In genomic region chr5:45903246-45903645, GRCm38 (mm10) we compare ENCODE assay signal across 26 mouse cellular contexts. TPM values are rescaled to one million over a fixed set of nuclear protein-coding genes. Genes with fewer than 3 reads are reported as not detected.
DNase-seq lines count a peak whose midpoint lies in the region; ATAC-seq and TF ChIP-seq lines count a peak whose summit lies in the region.
"Had no signal": no experiment of that assay in that cellular context is flagged by ENCODE, and none has a peak within 500 bp of the region (broad histone marks: within the 10 kb centered on the region; RNA-seq: fewer than 3 reads in every experiment).

No protein-coding gene starts in this region.

- H3K27me3 ChIP-seq in forebrain, embryonic 16.5 days (replicated peaks; ENCODE audit: control insufficient read depth, insufficient read depth, low read length) = no peaks in the 10 kb centered on the region
- H3K27me3 ChIP-seq in forebrain, embryonic 14.5 days (replicated peaks; ENCODE audit: control insufficient read depth, insufficient read depth, low read length) = no peaks in the 10 kb centered on the region
- no peaks in the 10 kb centered on the region for H3K27me3 ChIP-seq in liver, adult 2 months (ENCODE audit: control insufficient read depth, insufficient read depth, low read length)
- H3K27me3 ChIP-seq in liver, postnatal 0 days (ENCODE audit: insufficient read depth, low read length) = no peaks in the 10 kb centered on the region
- H3K27me3 ChIP-seq: CH12.LX; embryonic facial prominence, embryonic 13.5 days; forebrain, embryonic 13.5 days had no signal

- no peaks in the 10 kb centered on the region for H3K9me3 ChIP-seq in forebrain, embryonic 16.5 days (ENCODE audit: control insufficient read depth, low read length)
- no peaks in the 10 kb centered on the region for H3K9me3 ChIP-seq in forebrain, embryonic 14.5 days (replicated peaks; ENCODE audit: control insufficient read depth, low read length)
- no peaks in the 10 kb centered on the region for H3K9me3 ChIP-seq in liver, postnatal 0 days (ENCODE audit: low read length)
- H3K9me3 ChIP-seq: embryonic facial prominence, embryonic 13.5 days; forebrain, embryonic 13.5 days; G1E had no signal

- 64% methylated on average over 3 of the region's 3 CpGs for WGBS in forebrain, embryonic 16.5 days
- 66% methylated on average over 3 of the region's 3 CpGs for WGBS in forebrain, embryonic 14.5 days
- 24% methylated on average over 3 of the region's 3 CpGs for WGBS in liver, adult 2 months
- 68% methylated on average over 3 of the region's 3 CpGs for WGBS in liver, postnatal 0 days (ENCODE audit: insufficient replicate concordance)

- H3K4me3 ChIP-seq in forebrain, embryonic 16.5 days (replicated peaks; ENCODE audit: low read length) = no peak overlapping the region
- no peak overlapping the region for H3K4me3 ChIP-seq in forebrain, embryonic 14.5 days (ENCODE audit: low read depth, low read length)
- no peak overlapping the region for H3K4me3 ChIP-seq in liver, adult 2 months (ENCODE audit: insufficient read depth, low read depth, low read length)
- H3K4me3 ChIP-seq in liver, postnatal 0 days (ENCODE audit: low read depth, low read length) = no peak overlapping the region
- H3K4me3 ChIP-seq: embryonic facial prominence, embryonic 13.5 days; forebrain, embryonic 13.5 days had no signal

- no peak for TF ChIP-seq POLR2A in liver, adult 2 months (IDR thresholded peaks at IDR 0.05; ENCODE audit: extremely low read depth, insufficient read depth, low read length)
- TF ChIP-seq POLR2A in brain, embryonic 14.5 days (IDR thresholded peaks at IDR 0.05; ENCODE audit: borderline replicate concordance, extremely low read depth, insufficient read depth, insufficient read length, poor library complexity, severe bottlenecking) = no peak

- no peaks in the 10 kb centered on the region for H3K79me2 ChIP-seq in liver, adult 2 months (ENCODE audit: control insufficient read depth, insufficient read depth, low read length)

- DNase-seq in embryo, embryonic 11 days = peak; percentile 8
- DNase-seq in embryo, embryonic 10 days (ENCODE audit: low spot score) = no peak
- no peak for DNase-seq in forebrain, embryonic 14.5 days (ENCODE audit: low spot score)
- peak; percentile 75 for DNase-seq in liver, adult 2 months (ENCODE audit: extremely low read depth, low read depth, low spot score)
- DNase-seq in liver, postnatal 0 days = no peak
- DNase-seq in brain, embryonic 14.5 days (ENCODE audit: low read depth) = peak; percentile 24
- no peak for DNase-seq in urinary bladder, postnatal 14 days (ENCODE audit: low spot score)
- DNase-seq: adrenal gland, adult 8-10 months; adrenal gland, postnatal 14 days; adrenal gland, postnatal 36 days; B cell, adult 2 months; cerebellum, adult 11 months; cerebellum, adult 18-20 months; cerebellum, adult 8-10 months; cerebellum, adult 9-11 months; cerebellum, postnatal 14 days; cerebellum, postnatal 36 days; forebrain, postnatal 0 days had no signal

- ATAC-seq in forebrain, embryonic 16.5 days = 0 out of 2 replicates have a peak, but pooled peaks have one; percentile 18
- ATAC-seq in forebrain, embryonic 14.5 days = no peak
- no peak for ATAC-seq in liver, postnatal 0 days
- ATAC-seq: activated CD4-positive, CD25-positive, alpha-beta regulatory T cell, adult 4 months; CD4-positive, CD25-positive, alpha-beta regulatory T cell, adult 4 months; forebrain, embryonic 13.5 days; forebrain, postnatal 0 days; Patski had no signal

- TF ChIP-seq EP300 in liver, postnatal 0 days (IDR thresholded peaks at IDR 0.05; ENCODE audit: low read depth) = no peak

- no peak overlapping the region for H3K27ac ChIP-seq in forebrain, embryonic 16.5 days (ENCODE audit: low read length)
- no peak overlapping the region for H3K27ac ChIP-seq in forebrain, embryonic 14.5 days (ENCODE audit: low read depth, low read length)
- no peak overlapping the region for H3K27ac ChIP-seq in liver, adult 2 months (replicated peaks; ENCODE audit: insufficient read depth, low read depth, low read length)
- H3K27ac ChIP-seq in liver, postnatal 0 days (ENCODE audit: low read depth) = no peak overlapping the region
- H3K27ac ChIP-seq: embryonic facial prominence, embryonic 13.5 days; forebrain, embryonic 13.5 days had no signal

- no peak for TF ChIP-seq CTCF in liver, adult 2 months (IDR thresholded peaks at IDR 0.05; ENCODE audit: low read depth, low read length)
- no peak for TF ChIP-seq CTCF in liver, postnatal 0 days (IDR thresholded peaks at IDR 0.05; ENCODE audit: low read depth)
- TF ChIP-seq CTCF in brain, embryonic 14.5 days (IDR thresholded peaks at IDR 0.05; ENCODE audit: borderline replicate concordance, extremely low read depth, insufficient read depth, insufficient read length) = no peak

- H3K36me3 ChIP-seq in forebrain, embryonic 16.5 days (ENCODE audit: control insufficient read depth, insufficient read depth) = no peaks in the 10 kb centered on the region
- H3K36me3 ChIP-seq in forebrain, embryonic 14.5 days (ENCODE audit: control insufficient read depth, insufficient read depth, low read length) = no peaks in the 10 kb centered on the region
- H3K36me3 ChIP-seq in liver, adult 2 months (ENCODE audit: control insufficient read depth, insufficient read depth, low read length) = no peaks in the 10 kb centered on the region
- no peaks in the 10 kb centered on the region for H3K36me3 ChIP-seq in liver, postnatal 0 days (replicated peaks; ENCODE audit: insufficient read depth, low read length)
- H3K36me3 ChIP-seq: embryonic facial prominence, embryonic 13.5 days; G1E had no signal

- no peaks in the 10 kb centered on the region for H3K4me1 ChIP-seq in forebrain, embryonic 16.5 days (replicated peaks; ENCODE audit: control insufficient read depth, insufficient read depth, low read length)
- H3K4me1 ChIP-seq in forebrain, embryonic 14.5 days (ENCODE audit: control insufficient read depth, insufficient read depth, low read length) = no peaks in the 10 kb centered on the region
- peaks cover 10% of the 10 kb centered on the region for H3K4me1 ChIP-seq in liver, adult 2 months (ENCODE audit: control insufficient read depth, insufficient read depth, low read length)
- H3K4me1 ChIP-seq in liver, postnatal 0 days (ENCODE audit: insufficient read depth) = no peaks in the 10 kb centered on the region
- H3K4me1 ChIP-seq: embryonic facial prominence, embryonic 13.5 days; forebrain, embryonic 13.5 days had no signal

- H3K4me2 ChIP-seq in forebrain, embryonic 16.5 days (ENCODE audit: low read length) = no peak overlapping the region
- H3K4me2 ChIP-seq in forebrain, embryonic 14.5 days (ENCODE audit: low read length) = no peak overlapping the region
- H3K4me2 ChIP-seq in liver, postnatal 0 days (ENCODE audit: low read depth, low read length) = no peak overlapping the region
- H3K4me2 ChIP-seq: embryonic facial prominence, embryonic 13.5 days; forebrain, embryonic 13.5 days had no signal

- H3K9ac ChIP-seq in forebrain, embryonic 16.5 days (replicated peaks; ENCODE audit: low read depth, low read length) = no peak overlapping the region
- no peak overlapping the region for H3K9ac ChIP-seq in forebrain, embryonic 14.5 days (ENCODE audit: low read length)
- no peak overlapping the region for H3K9ac ChIP-seq in liver, adult 2 months (ENCODE audit: low read depth, low read length)
- H3K9ac ChIP-seq in liver, postnatal 0 days (replicated peaks) = no peak overlapping the region
- H3K9ac ChIP-seq: embryonic facial prominence, embryonic 13.5 days; forebrain, embryonic 13.5 days; forebrain, postnatal 0 days had no signal

RNA-seq across cellular contexts. Expression of gene Lcorl, which starts 45.8 kb away (rescaled TPM):
- 53.3 and 56.4 TPM in 2 replicates for polyA plus RNA-seq in forebrain, embryonic 16.5 days (2015; fragmentation: Nextera tagmentation; extraction: Ambion mirVana)
- 51.1 and 67.5 TPM in 2 replicates for polyA plus RNA-seq in forebrain, embryonic 14.5 days (2014; fragmentation: Nextera tagmentation; extraction: Ambion mirVana)
- total RNA-seq in liver, adult 2 months (2014; rRNA removed) = 11.5 TPM in 2 replicates
- 1.7 and 4.3 TPM in 2 replicates for polyA plus RNA-seq in liver, adult 2 months (2012; rRNA removed)
- polyA plus RNA-seq in liver, postnatal 0 days (2015; fragmentation: Nextera tagmentation; extraction: Ambion mirVana) = 5.5 and 8.5 TPM in 2 replicates
- polyA plus RNA-seq in brain, embryonic 14.5 days (2012; rRNA removed) = 17.8 and 22.5 TPM in 2 replicates

Comparison
In these comparisons a context has a peak if more than half of its experiments do, and no peak if none do; other contexts are left out.
1. DNase-seq: peak in embryo, embryonic 11 days (single experiment), liver, adult 2 months (single experiment) and brain, embryonic 14.5 days (single experiment); none in embryo, embryonic 10 days (single experiment), forebrain, embryonic 14.5 days (single experiment), liver, postnatal 0 days (single experiment) and urinary bladder, postnatal 14 days (single experiment).